Mouse (Mus musculus) layer of hippocampus, postnatal 36 days (tissue): ENCODE measurements around the gene 4930558K02Rik. TPM values are rescaled to one million over a fixed set of nuclear protein-coding genes. Genes with fewer than 3 reads are reported as not detected.

Source experiments
- DNase-seq, 2 experiments: peaks; one replicate each; pipeline ENCODE4 v3.0.0; 2022
- total RNA-seq, 2 experiments: library from RNA; stranded (reverse); gene quantifications; 2 replicates each; pipeline ENCODE4 v1.2.3; 2021

Gene 4930558K02Rik
- total RNA-seq, 2 experiments from 2014 or later: not detected

DNA sequence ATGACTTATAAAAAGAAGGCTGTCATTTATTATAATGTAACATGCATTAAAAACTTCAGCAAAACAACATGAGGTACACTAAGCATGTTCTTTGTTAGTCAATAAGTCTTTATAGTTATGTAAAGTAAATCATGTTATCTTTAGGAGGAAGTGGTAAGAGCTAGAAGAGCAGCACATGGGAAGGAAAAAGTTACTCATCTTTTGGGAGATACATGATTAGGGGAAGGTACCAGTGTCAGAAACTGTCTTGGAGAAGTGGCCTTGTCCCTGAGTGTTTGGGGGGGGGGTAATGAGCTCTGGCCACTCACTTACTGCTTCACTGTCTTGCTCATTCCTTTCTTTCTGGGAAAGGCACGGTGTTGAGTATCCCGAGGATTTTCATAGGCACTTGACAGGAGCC, 37.4 kb downstream of the 4930558K02Rik start:
- no peak for DNase-seq

GRCm38 (mm10) chr1:161932286-161932685, 47.1 kb downstream of the 4930558K02Rik start:
- DNase-seq: no peak

GRCm38 (mm10) chr1:161931817-161932216, 47.6 kb downstream of the 4930558K02Rik start:
- DNase-seq: peak in 1 of 2 experiments; percentile 4

- DNase-seq: no peak
Measured at GRCm38 (mm10) chr1:161931313-161931712, 48.1 kb downstream of the 4930558K02Rik start.

- no peak for DNase-seq
Measured at GRCm38 (mm10) chr1:161927976-161928375, 51.5 kb downstream of the 4930558K02Rik start.

- DNase-seq: no peak
Measured at GRCm38 (mm10) chr1:161925281-161925805, 54.1 kb downstream of the 4930558K02Rik start.

- DNase-seq: no peak
Measured at GRCm38 (mm10) chr1:161924321-161924720, 55.1 kb downstream of the 4930558K02Rik start.

DNA sequence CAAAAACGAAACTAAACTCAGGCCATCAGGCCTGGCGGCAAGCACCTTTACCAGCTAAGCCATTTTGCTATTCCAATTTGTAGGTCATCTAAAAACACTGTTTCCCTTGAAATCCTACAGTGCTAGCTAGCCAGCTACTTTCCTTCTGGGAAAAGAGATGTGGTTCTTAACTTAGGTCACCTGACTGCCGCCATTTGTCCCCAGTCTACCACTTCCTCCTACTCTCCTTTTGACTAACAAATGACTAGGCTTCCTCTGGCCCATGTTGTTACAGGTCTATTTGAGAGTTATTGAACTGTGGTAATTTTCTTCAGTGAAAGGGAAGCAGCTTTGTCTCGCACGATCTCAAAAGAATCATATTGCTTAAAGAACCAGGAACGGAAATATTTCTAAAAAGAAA, 57.5 kb downstream of the 4930558K02Rik start:
- DNase-seq: no peak

DNA sequence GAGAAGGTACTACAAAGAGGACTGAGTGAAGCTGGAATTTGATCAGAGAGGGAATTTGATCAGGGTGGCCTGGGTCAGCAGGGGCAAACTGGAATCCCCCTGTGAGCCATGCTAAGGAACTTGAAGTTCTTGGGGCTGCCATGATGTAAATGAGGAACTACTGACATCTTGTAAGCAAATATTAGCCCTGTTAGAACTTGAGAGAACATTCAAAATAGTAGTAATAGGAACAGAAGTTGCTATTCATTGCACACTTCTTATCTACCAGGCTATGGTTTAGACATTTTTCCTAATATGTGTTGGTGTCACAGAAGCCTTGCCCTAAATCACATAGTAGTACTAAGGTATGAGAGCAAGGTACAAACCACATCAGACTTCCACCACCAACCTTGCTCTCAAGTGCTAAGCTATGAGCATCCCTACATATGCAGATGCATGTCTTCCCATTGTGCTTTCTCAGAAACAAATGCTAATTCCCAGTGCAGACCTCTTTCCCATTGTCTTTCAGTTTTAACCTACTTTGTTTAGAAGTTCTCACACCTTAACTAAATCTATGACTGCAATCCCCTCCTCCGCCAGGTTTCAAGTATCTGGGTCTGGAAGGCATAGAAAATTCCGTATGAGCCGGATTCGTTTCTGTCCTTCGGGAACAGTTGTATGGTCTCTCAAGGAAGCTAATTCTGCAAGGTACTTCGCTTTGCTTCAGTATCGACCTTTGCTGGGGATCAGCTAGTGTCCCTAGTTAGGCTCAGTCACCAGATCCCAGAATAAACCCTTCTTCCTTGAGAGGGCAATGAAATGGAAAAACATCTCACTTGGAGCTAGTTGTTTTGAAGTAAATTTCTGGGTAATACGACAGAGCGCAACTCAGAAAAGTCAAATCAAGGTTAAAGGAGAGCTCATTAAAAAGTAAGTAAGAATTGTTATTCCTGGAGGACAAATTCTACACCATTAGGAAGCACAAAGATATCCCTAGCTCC, 58.7 kb downstream of the 4930558K02Rik start:
- no peak for DNase-seq

DNA sequence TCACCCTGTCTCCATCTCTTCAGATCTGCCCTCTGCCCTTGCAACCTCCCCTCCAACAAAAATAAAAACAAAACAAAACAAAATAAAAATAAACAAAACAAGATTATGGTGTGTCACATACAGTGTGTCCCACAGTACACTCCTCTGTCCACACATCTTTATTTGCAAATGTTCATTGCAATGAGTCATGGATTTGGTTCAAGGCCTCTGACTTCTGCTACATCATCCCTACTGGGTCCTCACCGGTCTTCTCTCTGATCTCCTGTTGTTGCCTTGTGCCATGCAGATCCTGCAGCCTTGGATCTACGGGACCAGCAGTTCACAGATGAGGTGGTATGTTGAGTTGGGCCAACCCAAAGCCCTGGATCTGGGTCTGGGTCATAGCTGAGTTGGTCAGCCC, 59.8 kb downstream of the 4930558K02Rik start:
- no peak for DNase-seq

GRCm38 (mm10) chr1:161918682-161919372, 60.6 kb downstream of the 4930558K02Rik start:
- DNase-seq: no peak

DNA sequence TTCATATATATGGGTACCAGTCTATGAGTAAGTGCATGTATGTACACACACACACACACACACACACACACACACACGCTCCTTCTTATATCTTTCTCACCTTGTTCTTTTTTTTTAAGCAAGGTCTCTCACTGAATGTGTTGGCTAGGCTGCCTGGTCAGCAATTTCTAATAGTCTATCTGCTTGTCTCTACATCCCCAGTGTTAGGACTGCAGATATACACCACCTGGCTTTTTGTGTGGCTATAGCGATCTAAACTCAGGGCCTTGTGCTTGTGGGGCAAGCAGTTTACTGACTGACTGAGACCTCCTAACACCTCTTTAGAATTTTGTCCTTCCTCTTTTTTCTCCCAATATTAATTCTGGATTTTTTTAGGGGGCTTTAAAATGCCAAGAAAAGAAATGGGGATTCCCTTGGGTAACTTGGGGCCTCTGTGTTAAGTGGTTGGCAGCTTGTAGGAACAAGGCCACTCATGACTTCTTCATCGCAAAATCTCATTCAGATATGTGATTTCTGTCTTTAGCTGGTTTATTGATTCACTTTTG, 61.4 kb downstream of the 4930558K02Rik start:
- no peak for DNase-seq

DNA sequence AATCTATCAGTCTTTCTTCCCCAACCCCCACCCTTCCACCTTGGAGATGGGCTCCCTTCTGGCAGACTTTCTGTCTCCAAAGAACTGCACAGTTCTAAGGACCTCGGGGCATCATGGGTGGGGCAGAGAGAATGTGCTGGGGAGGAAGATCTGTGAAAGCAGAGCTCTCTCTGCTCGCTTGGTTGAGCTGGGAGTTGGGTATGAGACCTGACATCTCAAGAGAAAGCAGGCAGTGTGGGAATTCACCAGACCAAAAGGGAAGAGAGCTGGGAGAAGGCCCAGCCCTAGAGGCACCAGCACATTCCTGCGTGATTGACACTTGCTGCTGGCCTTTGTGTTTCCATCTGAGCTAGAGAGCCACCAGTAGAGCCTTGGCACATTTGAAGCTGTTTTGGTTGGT, 63.4 kb downstream of the 4930558K02Rik start:
- DNase-seq: no peak

DNA sequence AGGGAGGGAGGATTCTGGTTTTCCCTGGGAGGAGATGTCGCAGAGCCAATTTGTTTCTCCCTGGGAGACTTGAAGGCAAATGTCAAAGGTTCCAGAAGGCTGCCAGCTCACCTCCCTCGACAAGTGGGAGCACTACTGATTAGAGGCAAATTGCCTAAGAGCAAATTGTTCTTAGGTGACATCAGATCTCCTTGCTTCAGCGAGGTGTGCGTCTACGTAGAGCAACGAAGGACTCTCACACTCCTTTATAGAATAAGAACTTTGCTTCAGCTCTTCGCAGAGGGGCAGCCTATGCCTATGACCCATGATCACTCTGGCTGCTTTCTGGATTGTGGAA, 65.8 kb downstream of the 4930558K02Rik start:
- DNase-seq: no peak

DNA sequence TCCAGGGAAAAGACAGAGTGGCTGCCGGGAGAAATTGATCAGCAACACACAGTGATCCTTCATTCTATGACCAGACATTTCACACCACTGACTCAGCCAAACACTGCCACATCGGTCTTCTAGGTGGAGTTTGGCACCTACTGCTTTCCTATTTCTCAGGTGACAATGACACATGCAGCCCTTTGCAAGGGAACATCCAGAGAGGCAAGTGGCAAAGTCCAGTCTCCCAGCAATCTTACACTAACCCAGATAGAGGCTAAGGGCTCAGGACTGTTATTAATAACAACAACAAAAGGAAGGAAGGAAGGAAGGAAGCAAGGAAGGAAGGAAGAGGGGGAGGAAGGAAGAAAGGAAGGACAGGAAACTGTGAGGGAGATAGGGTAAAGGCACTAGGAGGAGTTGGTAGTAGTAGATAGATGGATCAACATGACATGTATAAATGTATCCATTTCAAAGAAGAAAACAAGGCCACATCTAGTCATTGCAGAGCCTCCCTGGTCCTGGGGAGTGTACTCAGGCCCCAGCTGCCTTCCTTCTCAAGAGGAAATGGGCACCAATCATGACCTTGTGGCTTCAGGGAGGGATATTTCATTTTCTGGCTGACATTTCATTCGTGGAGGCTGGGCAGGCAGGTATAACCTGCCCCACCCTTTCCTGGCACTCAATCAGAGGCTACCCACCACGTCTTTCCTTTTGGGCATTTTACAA, 66.3 kb downstream of the 4930558K02Rik start:
- DNase-seq: no peak

DNA sequence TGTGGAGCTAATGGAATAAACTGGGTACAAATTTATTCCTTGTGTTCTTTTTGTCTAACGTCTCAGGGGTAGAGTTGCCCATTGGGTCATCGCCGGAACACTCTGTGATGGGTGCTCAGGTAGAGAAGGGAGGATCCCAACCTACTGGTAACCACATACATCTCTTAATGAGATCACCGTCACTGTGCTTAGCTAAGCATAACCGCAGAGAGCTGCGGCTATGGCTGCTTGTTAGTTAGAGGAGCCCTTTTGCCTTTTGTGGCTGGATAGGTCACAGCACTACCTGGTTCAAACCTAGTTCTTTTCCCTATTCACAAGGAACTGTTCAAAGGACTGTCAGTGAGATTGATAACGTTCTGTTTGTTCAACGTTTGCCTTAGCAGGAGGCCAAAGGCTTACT, 70.4 kb downstream of the 4930558K02Rik start:
- no peak for DNase-seq

GRCm38 (mm10) chr1:161907795-161908457, 71.5 kb downstream of the 4930558K02Rik start:
- DNase-seq: no peak

- DNase-seq: no peak
Measured at GRCm38 (mm10) chr1:161907111-161907510, 72.3 kb downstream of the 4930558K02Rik start.

GRCm38 (mm10) chr1:161902692-161903452, 76.6 kb downstream of the 4930558K02Rik start:
- no peak for DNase-seq

- no peak for DNase-seq
Measured at GRCm38 (mm10) chr1:161900129-161900528, 79.3 kb downstream of the 4930558K02Rik start.

GRCm38 (mm10) chr1:161897235-161897634, 82.2 kb downstream of the 4930558K02Rik start:
- DNase-seq: no peak
